Mouse (Mus musculus) liver, embryonic 14.5 days (tissue): ENCODE results near the gene Itga7. TPM values are rescaled to one million over a fixed set of nuclear protein-coding genes. Genes with fewer than 3 reads are reported as not detected.
"Not testable (repeated sequence)": the region's sequence is repeated elsewhere in the genome, so short reads cannot be mapped to it uniquely, and the experiment has no call there.

ENCODE experiments used
- ATAC-seq: fragments of 200-750 bp; cut with Nextera tagmentation; 2 replicates; pipeline ENCODE4 v1.8.0; 2017; ENCODE audit warnings: moderate number of reproducible peaks, mild to moderate bottlenecking, moderate library complexity; ENCODE audit not compliant: insufficient read depth
- DNase-seq, 3 experiments: peaks; one replicate each; pipeline ENCODE4 v3.0.0-alpha.2; 2012 to 2013; ENCODE audit warnings: low read depth in 3 of 3, low spot score in 3 of 3
- H3K27ac ChIP-seq: fragments of 300-500 bp; sonication (generic); 2 replicates; pipeline ENCODE4 v1.5.1; 2014; ENCODE audit warnings: moderate library complexity, mild to moderate bottlenecking, control low read depth, inconsistent platforms
- H3K27me3 ChIP-seq: fragments of 300-500 bp; sonication (generic); 2 replicates; pipeline ENCODE4 v1.6.1; 2014; ENCODE audit warnings: mild to moderate bottlenecking, low read length, moderate library complexity; ENCODE audit not compliant: control insufficient read depth, insufficient read depth
- H3K36me3 ChIP-seq: fragments of 300-500 bp; sonication (generic); replicated peaks from 2 replicates; pipeline ENCODE4 v1.6.1; 2014; ENCODE audit warnings: low read depth; ENCODE audit not compliant: control insufficient read depth, insufficient read depth
- H3K4me1 ChIP-seq, 2 experiments: fragments of 200-500 bp in 1 of 2; fragments of 300-500 bp in 1 of 2; sonication (generic) in 1 of 2; replicated peaks; 2 replicates each; pipeline ENCODE4 v1.6.1; 2012 to 2014; ENCODE audit warnings: antibody characterized with exemption in 1 of 2, inconsistent platforms in 1 of 2, low read length in 1 of 2; ENCODE audit not compliant: control insufficient read depth in 2 of 2, insufficient read depth in 2 of 2
- H3K4me2 ChIP-seq: fragments of 300-500 bp; sonication (generic); 2 replicates; pipeline ENCODE4 v1.6.1; 2014; ENCODE audit warnings: low read depth, mild to moderate bottlenecking, control low read depth, moderate library complexity
- H3K4me3 ChIP-seq, 2 experiments: fragments of 200-500 bp in 1 of 2; fragments of 300-500 bp in 1 of 2; sonication (generic) in 1 of 2; 2 replicates each; pipeline ENCODE4 v1.5.1; 2012 to 2014; ENCODE audit warnings: low read depth in 2 of 2, low read length in 2 of 2, mild to moderate bottlenecking in 2 of 2, control low read depth in 1 of 2, inconsistent platforms in 1 of 2, moderate library complexity in 1 of 2; ENCODE audit not compliant: insufficient read depth in 1 of 2
- H3K9ac ChIP-seq: fragments of 300-500 bp; sonication (generic); replicated peaks from 2 replicates; pipeline ENCODE4 v1.6.1; 2014; ENCODE audit warnings: mild to moderate bottlenecking, control low read depth, moderate library complexity
- H3K9me3 ChIP-seq: fragments of 300-500 bp; sonication (generic); 2 replicates; pipeline ENCODE4 v1.6.1; 2016; ENCODE audit warnings: low read length, mixed read lengths; ENCODE audit not compliant: control insufficient read depth
- CTCF ChIP-seq: IDR thresholded peaks from 2 replicates; pipeline ENCODE4 v1.5.1; 2016; ENCODE audit warnings: antibody characterized with exemption, low read depth, control low read depth
- EP300 ChIP-seq: IDR thresholded peaks from 2 replicates; pipeline ENCODE4 v1.6.1; 2016; ENCODE audit warnings: antibody characterized with exemption, low read depth
- WGBS: fragments of 180-500 bp; shearing (Covaris S2); extraction: QIAGEN DNeasy Blood & Tissue Kit; methylation state at CpG from one replicate; pipeline ENCODE4 v1.1.7; 2014; ENCODE audit not compliant: insufficient replicate concordance; 5-methylcytosine and 5-hydroxymethylcytosine counted together
- polyA plus RNA-seq, 2 experiments: library from polyadenylated mRNA; depleted of rRNA in 1 of 2; stranded (reverse) in 1 of 2; unstranded in 1 of 2; fragments of >200 nt; fragmentation: Nextera tagmentation in 1 of 2; extraction: Ambion mirVana in 1 of 2; gene quantifications; 2 replicates each; pipeline versions ENCODE4 v1.2.1 to v1.2.3; 2012 to 2014

Itga7 gene
- polyA plus RNA-seq, 2 experiments, result 0.15 to 0.19 TPM

GRCm38 (mm10) chr10:128977522-128978114, 44.0 kb downstream of the Itga7 start:
- peak in 1 of 3 experiments; percentile 7 for DNase-seq
- Histone ChIP-seq H3K27ac (no peak overlapping the region), H3K4me1 (no peaks in the 10 kb centered on the region), H3K4me2 (no peak overlapping the region), H3K36me3 (no peaks in the 10 kb centered on the region), H3K9ac (no peak overlapping the region), H3K9me3 (no peaks in the 10 kb centered on the region), H3K27me3 (no peaks in the 10 kb centered on the region), H3K4me3 (no peak overlapping the region)
- 17% methylated on average over 9 of the region's 9 CpGs for WGBS
- TF ChIP-seq CTCF (peak; percentile 67), EP300 (no peak)
- no peak for ATAC-seq

GRCm38 (mm10) chr10:128980644-128981365, 47.2 kb downstream of the Itga7 start:
- WGBS, result 52% methylated on average over 3 of the region's 3 CpGs

GRCm38 (mm10) chr10:128989131-128989530, 55.5 kb downstream of the Itga7 start, which contains the start of gene Olfr9:
Gene Olfr9, plus strand, starts transcription at chr10:128989431.
- H3K27me3 ChIP-seq, H3K4me2 ChIP-seq, H3K4me3 ChIP-seq, H3K4me1 ChIP-seq, H3K36me3 ChIP-seq, DNase-seq, H3K27ac ChIP-seq, ATAC-seq, H3K9me3 ChIP-seq, H3K9ac ChIP-seq: not testable (repeated sequence)
- 26% methylated on average over 1 of the region's 1 CpGs for WGBS

More at GRCm38 (mm10) chr10:128980644-128981365, 47.2 kb downstream of the Itga7 start:
- no peaks in the 10 kb centered on the region for H3K36me3 ChIP-seq
- H3K9ac ChIP-seq, result no peak overlapping the region
- H3K27ac ChIP-seq, result no peak overlapping the region
- H3K4me3 ChIP-seq, result no peak overlapping the region
- DNase-seq (no peak), ATAC-seq (no peak)
- no peaks in the 10 kb centered on the region for H3K9me3 ChIP-seq
- TF ChIP-seq CTCF, result no peak
- no peak for TF ChIP-seq EP300
- no peaks in the 10 kb centered on the region for H3K4me1 ChIP-seq
- no peak overlapping the region for H3K4me2 ChIP-seq
- H3K27me3 ChIP-seq, result no peaks in the 10 kb centered on the region

GRCm38 (mm10) chr10:128990129-128990850, 56.7 kb downstream of the Itga7 start:
- not testable (repeated sequence) for H3K27ac ChIP-seq, H3K4me2 ChIP-seq, H3K9ac ChIP-seq, ATAC-seq, H3K27me3 ChIP-seq, DNase-seq, H3K9me3 ChIP-seq, H3K36me3 ChIP-seq, H3K4me1 ChIP-seq, H3K4me3 ChIP-seq
- 30% methylated on average over 7 of the region's 10 CpGs for WGBS

DNA sequence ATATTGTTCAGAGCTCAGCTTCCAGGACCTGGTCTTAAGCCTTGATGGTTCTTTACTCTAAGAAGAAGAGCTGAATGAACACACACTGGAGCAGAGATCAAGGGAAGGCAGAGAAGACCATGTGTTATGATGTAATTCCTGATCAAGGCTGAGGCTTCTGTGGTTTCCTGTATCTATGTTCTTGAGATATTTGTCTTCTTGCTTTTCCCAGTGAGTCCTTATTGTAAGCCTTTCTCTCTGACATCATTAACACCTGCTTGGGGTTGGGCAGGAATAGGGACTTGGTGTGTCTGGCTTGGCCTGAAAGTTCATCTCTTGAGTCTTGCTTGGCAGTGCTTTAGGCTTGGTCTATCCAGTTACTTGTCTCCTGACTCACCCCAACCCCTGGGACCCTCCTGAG, 57.4 kb downstream of the Itga7 start:
- H3K27ac ChIP-seq, result no peak overlapping the region
- H3K27me3 ChIP-seq, result no peaks in the 10 kb centered on the region
- TF ChIP-seq CTCF, result no peak
- TF ChIP-seq EP300, result no peak
- no peaks in the 10 kb centered on the region for H3K4me1 ChIP-seq
- H3K4me2 ChIP-seq, result no peak overlapping the region
- H3K9me3 ChIP-seq, result no peaks in the 10 kb centered on the region
- no peak overlapping the region for H3K4me3 ChIP-seq
- DNase-seq (no peak), ATAC-seq (no peak)
- no peak overlapping the region for H3K9ac ChIP-seq
- no peaks in the 10 kb centered on the region for H3K36me3 ChIP-seq
